Mouse (Mus musculus) cerebellum, adult 2 months (tissue): ENCODE results near the gene Cyp2d26.

ENCODE experiments used
- CTCF ChIP-seq: fragments of 200-500 bp; IDR thresholded peaks from 2 replicates; pipeline ENCODE4 v1.5.1; 2011; ENCODE audit warnings: low read depth, mild to moderate bottlenecking, control low read depth, low read length, moderate library complexity, borderline replicate concordance; ENCODE audit not compliant: insufficient read depth
- POLR2A ChIP-seq: fragments of 200-500 bp; IDR thresholded peaks from 2 replicates; pipeline ENCODE4 v1.6.1; 2011; ENCODE audit warnings: low read length, control low read depth, borderline replicate concordance; ENCODE audit not compliant: insufficient read depth

- TF ChIP-seq CTCF (no peak), POLR2A (no peak)
Observed at GRCm38 (mm10) chr15:82815296-82815695, 21.2 kb upstream of the Cyp2d26 start.
